Mouse (Mus musculus) erythroblast, embryonic 14.5 days (primary cell): ENCODE data around the gene Irf1.

ENCODE experiments used
- GATA1 ChIP-seq: IDR thresholded peaks from 2 replicates; pipeline ENCODE4 v1.6.1; 2012; ENCODE audit warnings: low read length, inconsistent platforms, mixed read lengths
- TAL1 ChIP-seq: IDR thresholded peaks from 3 replicates; pipeline ENCODE4 v1.6.1; 2012; ENCODE audit warnings: low read length, inconsistent platforms, mixed read lengths

DNA sequence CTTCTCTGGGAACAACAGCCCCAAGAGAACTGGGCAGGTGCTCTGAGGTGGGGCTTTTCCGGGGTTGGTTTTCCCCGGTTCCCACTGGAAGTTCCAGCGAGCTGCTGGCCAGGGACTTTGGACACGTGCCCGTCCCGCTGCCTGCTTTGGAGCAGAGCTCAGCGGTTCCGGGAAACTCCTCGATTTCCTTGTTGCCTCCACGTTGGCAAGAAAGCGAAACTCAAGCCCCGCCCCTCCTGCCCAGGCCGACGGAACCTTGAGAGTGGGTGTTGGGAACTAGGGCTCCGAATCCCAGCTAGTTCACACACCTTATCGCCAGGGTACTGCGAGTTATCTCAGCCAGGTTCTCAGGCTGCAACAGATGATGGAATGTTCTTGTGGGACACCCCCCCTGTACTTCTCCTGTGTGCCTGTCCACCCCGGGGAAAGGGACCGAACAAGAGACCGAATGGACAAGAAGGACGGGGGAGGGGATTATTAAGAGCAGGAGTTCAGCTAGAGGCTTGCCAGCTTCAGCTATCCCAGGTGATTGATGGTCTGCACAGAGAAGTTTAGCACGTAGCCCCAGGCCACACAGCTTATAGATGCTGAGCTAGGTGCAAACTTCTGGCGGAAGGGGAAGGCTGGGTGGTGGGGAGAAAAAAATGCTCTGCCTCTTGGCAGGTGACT lies 6.9 kb upstream of the Irf1 start:
- TF ChIP-seq GATA1 (no peak), TAL1 (no peak)
